Mouse (Mus musculus): ENCODE measurements at regions not wholly inside any gene's neighbourhood (a gene's known extent, or its start where the extent isn't known, plus 50 kb on each side); places are given as distances from the start of the nearest gene placed in this dataset.

DNA sequence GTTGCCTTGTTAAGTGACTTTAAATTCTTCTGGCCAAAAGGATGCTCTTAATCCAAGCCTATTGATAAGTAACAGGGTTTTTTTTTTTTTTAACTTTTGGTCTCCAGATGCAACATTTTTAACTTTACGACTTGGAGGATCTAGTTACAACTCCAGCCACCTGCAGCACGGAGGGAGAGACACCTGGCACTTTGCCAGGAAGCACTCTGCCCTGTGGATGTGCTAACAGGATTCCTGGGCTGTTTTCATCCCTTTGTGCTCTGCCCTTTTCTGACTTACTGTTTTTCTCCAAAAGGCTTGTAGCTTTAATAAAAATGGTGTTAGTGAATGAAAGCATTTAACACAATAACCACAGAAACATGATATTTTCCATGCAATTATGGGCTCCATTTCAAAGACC, 233.3 kb upstream of the BC052040 start:
- Histone ChIP-seq H3K27me3 (ENCODE audit: control insufficient read depth, insufficient read depth, low read length) (no peaks in the 10 kb centered on the region), H3K4me1 (ENCODE audit: control insufficient read depth, insufficient read depth, low read length) (no peaks in the 10 kb centered on the region), H3K4me3 (replicated peaks; ENCODE audit: insufficient read depth, low read depth, low read length) (no peak overlapping the region), H3K27ac (ENCODE audit: insufficient read depth, low read length) (no peak overlapping the region)
- 15% methylated on average over 2 of the region's 2 CpGs for WGBS
- TF ChIP-seq CTCF (IDR thresholded peaks at IDR 0.05; ENCODE audit: borderline replicate concordance, insufficient read depth, low read depth, low read length) (no peak), POLR2A (IDR thresholded peaks at IDR 0.05; ENCODE audit: borderline replicate concordance, insufficient read depth, low read length) (no peak)
- DNase-seq: no peak

- no peak for TF ChIP-seq POLR2A (IDR thresholded peaks at IDR 0.05; ENCODE audit: borderline replicate concordance, insufficient read depth, low read length)
- TF ChIP-seq CTCF (IDR thresholded peaks at IDR 0.05; ENCODE audit: borderline replicate concordance, insufficient read depth, low read depth, low read length): no peak
- WGBS: 88% methylated on average over 6 of the region's 6 CpGs
These were observed 210.4 kb upstream of the BC052040 start for GRCm38 (mm10) chr2:115371072-115371471.

GRCm38 (mm10) chr2:115375336-115375735, 206.2 kb upstream of the BC052040 start:
- no peak for DNase-seq
- H3K4me1 ChIP-seq (ENCODE audit: control insufficient read depth, insufficient read depth, low read length): no peaks in the 10 kb centered on the region
- H3K27ac ChIP-seq (ENCODE audit: insufficient read depth, low read length): no peak overlapping the region
- H3K27me3 ChIP-seq (ENCODE audit: control insufficient read depth, insufficient read depth, low read length): no peaks in the 10 kb centered on the region
- WGBS: 38% methylated on average over 5 of the region's 5 CpGs
- TF ChIP-seq CTCF (IDR thresholded peaks at IDR 0.05; ENCODE audit: borderline replicate concordance, insufficient read depth, low read depth, low read length) (no peak), POLR2A (IDR thresholded peaks at IDR 0.05; ENCODE audit: borderline replicate concordance, insufficient read depth, low read length) (no peak)
- H3K4me3 ChIP-seq (replicated peaks; ENCODE audit: insufficient read depth, low read depth, low read length): no peak overlapping the region

More at GRCm38 (mm10) chr2:115371072-115371471, 210.4 kb upstream of the BC052040 start:
- DNase-seq: no peak
- Histone ChIP-seq H3K4me1 (ENCODE audit: control insufficient read depth, insufficient read depth, low read length) (no peaks in the 10 kb centered on the region), H3K27ac (ENCODE audit: insufficient read depth, low read length) (no peak overlapping the region), H3K4me3 (replicated peaks; ENCODE audit: insufficient read depth, low read depth, low read length) (no peak overlapping the region), H3K27me3 (ENCODE audit: control insufficient read depth, insufficient read depth, low read length) (no peaks in the 10 kb centered on the region)

DNA sequence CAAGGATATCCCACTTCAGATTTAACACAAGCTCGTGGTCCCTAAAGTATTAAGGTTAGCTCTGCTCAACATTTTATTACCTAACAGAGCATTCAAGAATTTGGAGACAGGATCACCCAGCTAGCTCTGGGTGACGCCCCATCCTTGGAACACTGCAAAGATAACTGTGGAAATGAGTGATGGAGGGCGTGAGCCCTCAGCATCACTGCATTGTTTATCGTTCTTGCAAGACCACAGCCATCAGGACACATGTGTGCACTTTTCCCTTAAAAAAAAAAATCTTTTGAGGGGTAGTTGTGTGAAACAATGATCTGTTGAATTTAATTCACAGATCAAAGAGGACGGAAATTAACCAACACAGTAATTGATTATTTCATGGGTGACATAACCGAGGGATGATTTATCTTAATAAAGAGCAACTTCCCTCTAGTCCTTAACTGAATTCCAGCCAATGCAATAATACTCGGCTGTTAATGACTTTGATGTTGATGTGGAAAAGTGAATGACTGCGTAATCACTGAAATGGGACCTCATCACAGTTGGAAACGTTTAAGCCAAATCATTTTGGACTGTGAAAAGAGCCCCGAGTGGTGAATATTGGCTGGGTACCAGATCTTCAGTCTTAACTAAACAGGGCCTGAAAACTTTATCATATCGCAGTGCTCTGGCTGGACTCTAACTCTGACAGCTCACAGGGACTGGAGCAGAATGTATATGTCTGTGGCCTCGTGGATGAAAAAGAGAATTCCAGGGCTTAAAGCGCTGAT, 196.9 kb upstream of the BC052040 start:
- Histone ChIP-seq H3K4me3 (replicated peaks; ENCODE audit: insufficient read depth, low read depth, low read length) (no peak overlapping the region), H3K4me1 (ENCODE audit: control insufficient read depth, insufficient read depth, low read length) (no peaks in the 10 kb centered on the region), H3K27ac (ENCODE audit: insufficient read depth, low read length) (no peak overlapping the region), H3K27me3 (ENCODE audit: control insufficient read depth, insufficient read depth, low read length) (no peaks in the 10 kb centered on the region; the same call in 1 of the 2 replicates)
- no peak for TF ChIP-seq CTCF (IDR thresholded peaks at IDR 0.05; ENCODE audit: borderline replicate concordance, insufficient read depth, low read depth, low read length)
- TF ChIP-seq POLR2A (IDR thresholded peaks at IDR 0.05; ENCODE audit: borderline replicate concordance, insufficient read depth, low read length): no peak
- no peak for DNase-seq
- WGBS: 10% methylated on average over 13 of the region's 13 CpGs

- 48% methylated on average over 16 of the region's 16 CpGs for WGBS
- no peak overlapping the region for H3K27ac ChIP-seq (ENCODE audit: insufficient read depth, low read length)
- no peak overlapping the region for H3K4me3 ChIP-seq (replicated peaks; ENCODE audit: insufficient read depth, low read depth, low read length)
- no peaks in the 10 kb centered on the region for H3K4me1 ChIP-seq (ENCODE audit: control insufficient read depth, insufficient read depth, low read length)
- no peaks in the 10 kb centered on the region; the same call in 1 of the 2 replicates for H3K27me3 ChIP-seq (ENCODE audit: control insufficient read depth, insufficient read depth, low read length)
- TF ChIP-seq CTCF (IDR thresholded peaks at IDR 0.05; ENCODE audit: borderline replicate concordance, insufficient read depth, low read depth, low read length) (no peak), POLR2A (IDR thresholded peaks at IDR 0.05; ENCODE audit: borderline replicate concordance, insufficient read depth, low read length) (no peak)
- DNase-seq: no peak
These were observed 196.0 kb upstream of the BC052040 start for GRCm38 (mm10) chr2:115385207-115386168.

- DNase-seq: no peak
- TF ChIP-seq CTCF (IDR thresholded peaks at IDR 0.05; ENCODE audit: borderline replicate concordance, insufficient read depth, low read depth, low read length): no peak
- no peak for TF ChIP-seq POLR2A (IDR thresholded peaks at IDR 0.05; ENCODE audit: borderline replicate concordance, insufficient read depth, low read length)
- Histone ChIP-seq H3K4me3 (replicated peaks; ENCODE audit: insufficient read depth, low read depth, low read length) (no peak overlapping the region), H3K4me1 (ENCODE audit: control insufficient read depth, insufficient read depth, low read length) (no peaks in the 10 kb centered on the region), H3K27ac (ENCODE audit: insufficient read depth, low read length) (no peak overlapping the region), H3K27me3 (ENCODE audit: control insufficient read depth, insufficient read depth, low read length) (no peaks in the 10 kb centered on the region; the same call in 1 of the 2 replicates)
- 88% methylated on average over 7 of the region's 7 CpGs for WGBS
These were observed 189.9 kb upstream of the BC052040 start for GRCm38 (mm10) chr2:115391575-115391974.

GRCm38 (mm10) chr2:115392082-115392762, 189.3 kb upstream of the BC052040 start:
- TF ChIP-seq POLR2A (IDR thresholded peaks at IDR 0.05; ENCODE audit: borderline replicate concordance, insufficient read depth, low read length) (no peak), CTCF (IDR thresholded peaks at IDR 0.05; ENCODE audit: borderline replicate concordance, insufficient read depth, low read depth, low read length) (no peak)
- Histone ChIP-seq H3K27ac (ENCODE audit: insufficient read depth, low read length) (no peak overlapping the region), H3K27me3 (ENCODE audit: control insufficient read depth, insufficient read depth, low read length) (no peaks in the 10 kb centered on the region; the same call in 1 of the 2 replicates), H3K4me3 (replicated peaks; ENCODE audit: insufficient read depth, low read depth, low read length) (no peak overlapping the region), H3K4me1 (ENCODE audit: control insufficient read depth, insufficient read depth, low read length) (no peaks in the 10 kb centered on the region)
- 85% methylated on average over 8 of the region's 8 CpGs for WGBS
- no peak for DNase-seq
